Mouse (Mus musculus) left cerebral cortex, postnatal 14 days (tissue): Measurements from ENCODE around the gene Nin. TPM values are rescaled to one million over a fixed set of nuclear protein-coding genes. Genes with fewer than 3 reads are reported as not detected.
"Not testable (repeated sequence)": the region's sequence is repeated elsewhere in the genome, so short reads cannot be mapped to it uniquely, and the experiment has no call there.

Experiments
- DNase-seq, 2 experiments: peaks; one replicate each; pipeline ENCODE4 v3.0.0; 2021 to 2022; ENCODE audit warnings: low spot score in 2 of 2, mixed read lengths in 1 of 2
- intact Hi-C: fragments of 180-260 bp; cut with DNase I; formaldehyde crosslinking; loops from one replicate; pipeline ENCODE4 v1.15.1; 2025
- long read RNA-seq, 2 experiments: library from polyadenylated mRNA; stranded (forward); transcript quantifications; one replicate each; pipeline ENCODE4 v2.0.0; 2021
- total RNA-seq, 2 experiments: library from RNA; stranded (reverse); gene quantifications; 2 replicates each; pipeline ENCODE4 v1.2.3; 2021

The Nin gene
- 10 to 100 TPM; 44.5 to 53.7 TPM for total RNA-seq
- long read RNA-seq, experiment 1, partial matches to known transcripts, result 0 of 9 reads
- long read RNA-seq, experiment 1, other reads (novel, unspliced or antisense), result 9 of 9 reads
- long read RNA-seq, experiment 2, full-length matches to known transcripts, result 1 of 13 reads
- long read RNA-seq, experiment 2, partial matches to known transcripts, result 2 of 13 reads
- long read RNA-seq, experiment 2, other reads (novel, unspliced or antisense), result 10 of 13 reads

GRCm38 (mm10) chr12:70113351-70113750 lies at the start of gene Nin:
Gene Nin, minus strand, starts transcription at chr12:70113717.
- intact Hi-C loops, result loop anchor here (5.0 kb wide), 1 partner anchor 36 kb away; no protein-coding TSS in a partner anchor
- DNase-seq, result peak in 1 of 2 experiments; percentile 34

- intact Hi-C loops, result no loop called here
- no peak for DNase-seq
Measured at GRCm38 (mm10) chr12:70161057-70161456, 47.5 kb upstream of the Nin start.

GRCm38 (mm10) chr12:70157292-70158066 lies 44.0 kb upstream of the Nin start:
- no peak for DNase-seq
- intact Hi-C loops, result no loop called here

GRCm38 (mm10) chr12:70156222-70156621 lies 42.7 kb upstream of the Nin start:
- DNase-seq, result no peak
- intact Hi-C loops, result no loop called here

- no peak for DNase-seq
- intact Hi-C loops, result no loop called here
Measured at GRCm38 (mm10) chr12:70153842-70154241, 40.3 kb upstream of the Nin start, which contains the start of gene Abhd12b. Gene Abhd12b, plus strand, starts transcription at chr12:70154142.

- DNase-seq, result no peak
- intact Hi-C loops, result no loop called here
Measured at GRCm38 (mm10) chr12:70148631-70149265, 35.2 kb upstream of the Nin start.

GRCm38 (mm10) chr12:70147986-70148630 lies 34.6 kb upstream of the Nin start:
- DNase-seq, result no peak
- intact Hi-C loops, result no loop called here

- DNase-seq, result no peak
- intact Hi-C loops, result no loop called here
Measured at GRCm38 (mm10) chr12:70145586-70145985, 32.1 kb upstream of the Nin start.

- peak; percentile 55 to 60 for DNase-seq
- intact Hi-C loops, result no loop called here
Measured at GRCm38 (mm10) chr12:70144637-70145448, 31.3 kb upstream of the Nin start.

GRCm38 (mm10) chr12:70144106-70144587 lies 30.6 kb upstream of the Nin start:
- intact Hi-C loops, DNase-seq: not testable (repeated sequence)

GRCm38 (mm10) chr12:70140993-70141576 lies 27.6 kb upstream of the Nin start:
- no peak for DNase-seq
- intact Hi-C loops, result no loop called here

GRCm38 (mm10) chr12:70140542-70140941 lies 27.0 kb upstream of the Nin start:
- no peak for DNase-seq
- intact Hi-C loops, result no loop called here

- intact Hi-C loops, result no loop called here
- DNase-seq, result no peak
Measured at GRCm38 (mm10) chr12:70139871-70140270, 26.4 kb upstream of the Nin start.

GRCm38 (mm10) chr12:70137626-70138025 lies 24.1 kb upstream of the Nin start:
- intact Hi-C loops, result no loop called here
- no peak for DNase-seq

GRCm38 (mm10) chr12:70137095-70137494 lies 23.6 kb upstream of the Nin start:
- no peak for DNase-seq
- intact Hi-C loops, result no loop called here

- no peak for DNase-seq
- intact Hi-C loops, result no loop called here
Measured at GRCm38 (mm10) chr12:70136185-70136756, 22.8 kb upstream of the Nin start.

GRCm38 (mm10) chr12:70134627-70135235 lies 21.2 kb upstream of the Nin start:
- intact Hi-C loops, result no loop called here
- DNase-seq, result no peak
